Mouse (Mus musculus): ENCODE measurements around the gene Ncan. TPM values are rescaled to one million over a fixed set of nuclear protein-coding genes. Genes with fewer than 3 reads are reported as not detected.

The Ncan gene
- polyA plus RNA-seq (2017; shearing (Covaris generic)), result under 1 TPM; 0.04 to 0.65 TPM

GRCm38 (mm10) chr8:70120667-70121066 is at the start of gene Ncan:
Gene Ncan (minus strand): TSS chr8:70120873.

GRCm38 (mm10) chr8:70139026-70139857 is 18.6 kb upstream of the Ncan start, which contains the start of the genes Rfxank, Borcs8 and Mef2b:
Gene Rfxank (minus strand): TSS chr8:70139154.
Gene Borcs8 (plus strand): TSS chr8:70139499.
Gene Mef2b (plus strand): TSS chr8:70139711.

GRCm38 (mm10) chr8:70131166-70131883 is 10.7 kb upstream of the Ncan start, which contains the start of gene Nr2c2ap:
Gene Nr2c2ap (plus strand): TSS chr8:70131333.

GRCm38 (mm10) chr8:70083285-70083684 is 37.4 kb downstream of the Ncan start, which contains the start of gene Hapln4:
Gene Hapln4 (plus strand): TSS chr8:70083457.

GRCm38 (mm10) chr8:70072441-70073069 is 48.1 kb downstream of the Ncan start, which contains the start of gene Tm6sf2:
Gene Tm6sf2 (plus strand): TSS chr8:70072924.

Other genes starting within 250 kb of the Ncan start
- gene Cilp2, start 233.2 kb downstream of the Ncan start, polyA plus RNA-seq (2017; shearing (Covaris generic)), result under 1 TPM in 1 of 2 experiments, not detected in 1; 0.07 TPM
- gene Tssk6, start 218.7 kb downstream of the Ncan start, polyA plus RNA-seq (2017; shearing (Covaris generic)), result 1 to 10 TPM; 4.3 to 5.5 TPM
- 100 to 1,000 TPM; 156 to 161 TPM for gene Ndufa13, start 218.3 kb downstream of the Ncan start, polyA plus RNA-seq (2017; shearing (Covaris generic))
- 1 to 10 TPM in 1 of 2 experiments, not detected in 1; 2.0 TPM for gene Yjefn3, start 218.2 kb downstream of the Ncan start, polyA plus RNA-seq (2017; shearing (Covaris generic))
- 100 to 1,000 TPM; 126 to 142 TPM for gene Gatad2a, start 124.5 kb downstream of the Ncan start, polyA plus RNA-seq (2017; shearing (Covaris generic))
- gene Mau2, start 78.1 kb downstream of the Ncan start, polyA plus RNA-seq (2017; shearing (Covaris generic)), result 100 to 1,000 TPM in 1 of 2 experiments, 10 to 100 TPM in 1; 97.7 to 107 TPM
- 10 to 100 TPM; 59.2 to 60.4 TPM for gene Sugp1, start 78.1 kb downstream of the Ncan start, polyA plus RNA-seq (2017; shearing (Covaris generic))
- gene Tm6sf2, start 47.9 kb downstream of the Ncan start, polyA plus RNA-seq (2017; shearing (Covaris generic)), result 1 to 10 TPM in 1 of 2 experiments, not detected in 1; 2.4 TPM
- 1 to 10 TPM in 1 of 2 experiments, under 1 TPM in 1; 0.36 to 1.0 TPM for gene Hapln4, start 37.4 kb downstream of the Ncan start, polyA plus RNA-seq (2017; shearing (Covaris generic))
- gene Nr2c2ap, start 10.5 kb upstream of the Ncan start, polyA plus RNA-seq (2017; shearing (Covaris generic)), result 10 to 100 TPM; 45.5 to 55.2 TPM
- gene Rfxank, start 18.3 kb upstream of the Ncan start, polyA plus RNA-seq (2017; shearing (Covaris generic)), result 10 to 100 TPM; 40.9 to 46.2 TPM
- 10 to 100 TPM; 57.6 to 64.3 TPM for gene Borcs8, start 18.6 kb upstream of the Ncan start, polyA plus RNA-seq (2017; shearing (Covaris generic))
- gene Mef2b, start 18.8 kb upstream of the Ncan start, polyA plus RNA-seq (2017; shearing (Covaris generic)), result under 1 TPM; 0.58 to 0.80 TPM
- 10 to 100 TPM; 40.1 to 42.8 TPM for gene Tmem161a, start 51.5 kb upstream of the Ncan start, polyA plus RNA-seq (2017; shearing (Covaris generic))
- 10 to 100 TPM; 11.3 to 13.4 TPM for gene Slc25a42, start 91.4 kb upstream of the Ncan start, polyA plus RNA-seq (2017; shearing (Covaris generic))
- gene Sugp2, start 113.4 kb upstream of the Ncan start, polyA plus RNA-seq (2017; shearing (Covaris generic)), result 10 to 100 TPM; 34.2 to 37.0 TPM
- 10 to 100 TPM in 1 of 2 experiments, 1 to 10 TPM in 1; 8.5 to 10.7 TPM for gene Armc6, start 113.6 kb upstream of the Ncan start, polyA plus RNA-seq (2017; shearing (Covaris generic))
- 1 to 10 TPM; 1.6 to 8.4 TPM for gene Homer3, start 162.0 kb upstream of the Ncan start, polyA plus RNA-seq (2017; shearing (Covaris generic))
- gene Ddx49, start 181.6 kb upstream of the Ncan start, polyA plus RNA-seq (2017; shearing (Covaris generic)), result 10 to 100 TPM; 51.5 to 62.1 TPM
- gene Cope, start 181.6 kb upstream of the Ncan start, polyA plus RNA-seq (2017; shearing (Covaris generic)), result 100 to 1,000 TPM; 335 to 351 TPM
- gene Cers1, start 194.9 kb upstream of the Ncan start, polyA plus RNA-seq (2017; shearing (Covaris generic)), result under 1 TPM; 0.11 to 0.55 TPM
- under 1 TPM; 0.51 to 0.95 TPM for gene Gdf1, start 208.9 kb upstream of the Ncan start, polyA plus RNA-seq (2017; shearing (Covaris generic))
- gene Upf1, start 232.4 kb upstream of the Ncan start, polyA plus RNA-seq (2017; shearing (Covaris generic)), result 10 to 100 TPM; 78.8 to 89.3 TPM